Mouse (Mus musculus) skeletal muscle tissue, postnatal 0 days (tissue): Measurements from ENCODE around the gene Ace2. TPM values are rescaled to one million over a fixed set of nuclear protein-coding genes. Genes with fewer than 3 reads are reported as not detected.

Source experiments
- polyA plus RNA-seq: library from polyadenylated mRNA; unstranded; fragments of >200 nt; fragmentation: Nextera tagmentation; extraction: Ambion mirVana; gene quantifications from 2 replicates; pipeline ENCODE4 v1.2.1, GENCODE M21; 2015

Ace2 gene
- polyA plus RNA-seq, result 0.15 and 0.63 TPM in 2 replicates

DNA sequence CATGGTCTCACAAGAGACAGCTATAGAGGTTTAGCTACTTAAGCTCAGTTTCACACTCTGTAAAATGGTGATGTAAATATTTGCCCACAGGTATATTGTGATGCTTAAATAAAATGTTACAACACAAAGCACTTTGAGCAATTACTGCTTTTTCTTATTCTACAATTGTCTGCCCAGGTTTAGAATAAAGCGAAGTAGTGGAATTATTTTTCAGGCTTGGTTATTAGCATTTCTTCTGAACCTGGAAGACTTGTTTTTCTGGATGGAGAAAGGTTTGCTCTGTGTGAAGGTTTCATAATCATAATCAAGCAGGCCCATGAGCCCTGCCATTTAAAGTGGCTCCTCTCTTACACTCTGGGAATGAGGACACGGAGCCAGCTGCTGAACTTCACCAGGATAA lies at the start of gene Ace2:
Gene Ace2, plus strand, starts transcription at position 301 of the 400 bp plus-strand sequence.

Other genes starting within 250 kb of the Ace2 start
- gene Ap1s2, start 230.3 kb upstream of the Ace2 start, polyA plus RNA-seq, result 23.7 and 25.2 TPM in 2 replicates
- 24.8 and 30.1 TPM in 2 replicates for gene Zrsr2, start 180.7 kb upstream of the Ace2 start, polyA plus RNA-seq
- gene Car5b, start 111.3 kb upstream of the Ace2 start, polyA plus RNA-seq, result 0.95 and 9.7 TPM in 2 replicates
- gene Siah1b, start 62.8 kb upstream of the Ace2 start, polyA plus RNA-seq, result 8.2 and 8.3 TPM in 2 replicates
- not detected in 2 replicates for gene Cltrn, start 50.5 kb upstream of the Ace2 start, polyA plus RNA-seq
- gene Bmx, start 118.9 kb downstream of the Ace2 start, polyA plus RNA-seq, result 0.51 and 0.55 TPM in 2 replicates
- gene Pir, start 130.0 kb downstream of the Ace2 start, polyA plus RNA-seq, result 6.5 and 7.2 TPM in 2 replicates
- 5.1 and 6.6 TPM in 2 replicates for gene Vegfd, start 234.0 kb downstream of the Ace2 start, polyA plus RNA-seq